Mouse (Mus musculus) stomach, embryonic 15.5 days (tissue): ENCODE data around the gene Tgif1. TPM values are rescaled to one million over a fixed set of nuclear protein-coding genes. Genes with fewer than 3 reads are reported as not detected.
"Not testable (repeated sequence)": the region's sequence is repeated elsewhere in the genome, so short reads cannot be mapped to it uniquely, and the experiment has no call there.

Source experiments
- ATAC-seq: fragments of 200-750 bp; cut with Nextera tagmentation; 2 replicates; pipeline ENCODE4 v1.8.0; 2017; ENCODE audit warnings: low read depth, moderate number of reproducible peaks, moderate TSS enrichment; ENCODE audit not compliant: insufficient read depth, low FRiP score
- H3K27ac ChIP-seq: fragments of 300-500 bp; sonication (generic); 2 replicates; pipeline ENCODE4 v1.5.1; 2015; ENCODE audit warnings: mild to moderate bottlenecking, inconsistent platforms
- H3K27me3 ChIP-seq: fragments of 300-500 bp; sonication (generic); replicated peaks from 2 replicates; pipeline ENCODE4 v1.6.1; 2015; ENCODE audit warnings: inconsistent platforms
- H3K36me3 ChIP-seq: fragments of 300-500 bp; sonication (generic); 2 replicates; pipeline ENCODE4 v1.6.1; 2015; ENCODE audit warnings: inconsistent platforms
- H3K4me1 ChIP-seq: fragments of 300-500 bp; sonication (generic); 2 replicates; pipeline ENCODE4 v1.6.1; 2015; ENCODE audit warnings: inconsistent platforms
- H3K4me2 ChIP-seq: fragments of 300-500 bp; sonication (generic); 2 replicates; pipeline ENCODE4 v1.6.1; 2015; ENCODE audit warnings: mild to moderate bottlenecking, inconsistent platforms
- H3K4me3 ChIP-seq: fragments of 300-500 bp; sonication (generic); replicated peaks from 2 replicates; pipeline ENCODE4 v1.5.1; 2015; ENCODE audit warnings: inconsistent platforms
- H3K9ac ChIP-seq: fragments of 300-500 bp; sonication (generic); 2 replicates; pipeline ENCODE4 v1.6.1; 2015; ENCODE audit warnings: inconsistent platforms
- H3K9me3 ChIP-seq: fragments of 300-500 bp; sonication (generic); 2 replicates; pipeline ENCODE4 v1.6.1; 2016; ENCODE audit warnings: inconsistent platforms
- WGBS: fragments of 180-500 bp; shearing (Covaris S2); methylation state at CpG from one replicate; pipeline ENCODE4 v1.1.7; 2015; 5-methylcytosine and 5-hydroxymethylcytosine counted together
- polyA plus RNA-seq: library from polyadenylated mRNA; unstranded; fragments of >200 nt; fragmentation: Nextera tagmentation; extraction: Ambion mirVana; gene quantifications from 2 replicates; pipeline ENCODE4 v1.2.1, GENCODE M21; 2015

The Tgif1 gene
- polyA plus RNA-seq, 1 experiment from 2014 or later = 60.7 TPM

DNA sequence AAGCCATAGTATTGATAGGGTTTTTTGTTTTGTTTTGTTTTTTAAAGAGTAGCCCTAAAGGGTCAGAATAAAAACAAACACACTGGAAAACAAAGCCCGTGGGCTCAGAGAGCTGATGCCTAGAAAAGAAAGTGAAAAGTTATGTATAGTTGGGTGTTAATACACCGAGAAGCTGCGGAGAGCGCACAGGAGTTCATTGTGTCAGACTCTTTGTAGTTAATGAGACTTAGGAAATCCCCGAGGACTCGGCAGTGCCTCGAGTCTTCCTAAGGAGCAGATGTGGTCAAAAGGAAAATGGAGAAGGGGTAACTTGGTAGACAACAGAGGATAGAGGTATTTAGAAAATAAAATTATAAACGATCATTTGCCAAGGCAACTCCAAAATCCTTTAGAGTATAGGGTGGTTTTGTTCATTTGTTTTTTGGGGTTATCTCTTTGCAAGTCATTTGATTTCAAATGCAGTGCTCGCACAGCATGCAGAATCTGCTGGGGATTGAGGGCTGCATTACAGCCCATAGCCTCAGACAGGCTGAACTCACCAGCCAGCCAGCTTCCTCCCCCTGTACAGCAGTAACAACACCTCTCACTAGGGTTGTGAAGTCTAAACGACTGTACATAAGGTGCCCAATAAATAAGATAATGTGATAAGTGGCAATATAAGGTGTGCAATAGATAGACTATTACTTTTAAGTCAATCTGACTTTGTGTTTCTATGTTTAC lies 18.1 kb downstream of the Tgif1 start:
- Histone ChIP-seq H3K4me1 (no peaks in the 10 kb centered on the region; the same call in 1 of the 2 replicates), H3K27ac (peak overlapping the region; percentile 38; the same call in 1 of the 2 replicates), H3K4me3 (peak overlapping the region; percentile 37), H3K27me3 (no peaks in the 10 kb centered on the region), H3K9me3 (no peaks in the 10 kb centered on the region), H3K36me3 (peaks cover 10% of the 10 kb centered on the region; the same call in 1 of the 2 replicates), H3K4me2 (peak overlapping the region; percentile 70), H3K9ac (no peak overlapping the region; the same call in 1 of the 2 replicates)
- no peak for ATAC-seq
- 9% methylated on average over 10 of the region's 10 CpGs for WGBS

DNA sequence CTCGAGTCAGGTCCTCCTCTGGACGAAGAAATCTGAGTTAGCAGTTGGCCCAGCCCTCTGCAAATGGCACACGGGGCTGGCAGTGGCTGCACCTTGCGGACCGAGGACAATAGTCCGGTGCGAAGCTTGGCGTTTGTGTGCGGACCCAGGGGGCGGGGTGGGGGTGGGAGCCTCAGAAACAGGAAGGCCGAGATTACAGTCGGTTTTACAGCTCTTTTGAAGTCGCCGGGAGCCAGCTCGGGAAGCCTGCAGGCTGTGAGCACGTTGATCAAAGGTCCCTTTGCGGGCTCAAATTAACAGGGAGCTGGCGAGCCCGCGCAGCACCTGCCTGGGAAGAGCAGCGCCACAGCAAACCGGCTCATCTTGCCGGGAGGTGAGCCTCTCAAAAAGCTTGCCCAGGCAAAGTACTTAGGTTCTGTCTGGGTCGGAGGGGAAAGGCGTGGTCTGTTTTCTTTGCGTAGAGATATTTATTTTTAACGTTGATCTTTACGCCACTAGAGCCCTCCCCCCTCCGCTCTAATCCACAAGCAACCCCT lies 18.8 kb downstream of the Tgif1 start:
- no peak overlapping the region for H3K9ac ChIP-seq
- H3K36me3 ChIP-seq = peaks cover 10% of the 10 kb centered on the region; the same call in 1 of the 2 replicates
- peak overlapping the region; percentile 38; the same call in 1 of the 2 replicates for H3K27ac ChIP-seq
- peak; percentile 50 for ATAC-seq
- H3K27me3 ChIP-seq = no peaks in the 10 kb centered on the region
- no peaks in the 10 kb centered on the region; the same call in 1 of the 2 replicates for H3K4me1 ChIP-seq
- 1% methylated on average over 29 of the region's 29 CpGs for WGBS
- peak overlapping the region; percentile 70 for H3K4me2 ChIP-seq
- peak overlapping the region; percentile 37 for H3K4me3 ChIP-seq
- H3K9me3 ChIP-seq = no peaks in the 10 kb centered on the region

DNA sequence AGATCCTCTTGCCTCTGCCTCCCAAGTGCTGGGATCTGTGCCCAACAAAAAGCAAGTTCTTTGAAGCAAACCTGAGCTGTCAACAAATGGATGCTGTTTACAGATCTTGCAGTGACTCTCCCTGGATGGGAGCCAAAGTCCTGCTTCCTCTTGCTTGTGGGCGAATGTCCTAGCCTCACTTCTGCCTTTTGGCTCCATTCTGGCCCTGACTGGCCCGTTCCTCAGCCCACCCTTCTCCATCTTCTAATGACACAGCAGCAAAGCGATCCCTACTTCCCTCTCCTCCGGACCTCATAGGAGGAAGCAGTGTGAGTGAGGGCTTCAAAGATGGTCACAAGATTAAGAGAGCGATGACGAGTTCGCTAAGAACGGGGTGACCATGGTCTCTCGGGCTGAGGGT lies 20.8 kb downstream of the Tgif1 start:
- Histone ChIP-seq H3K4me3 (no peak overlapping the region), H3K4me1 (no peaks in the 10 kb centered on the region; the same call in 1 of the 2 replicates), H3K9me3 (no peaks in the 10 kb centered on the region), H3K36me3 (0 out of 2 replicates have a peak, but pooled peaks cover 4% of the 10 kb centered on the region), H3K27me3 (no peaks in the 10 kb centered on the region), H3K27ac (no peak overlapping the region), H3K9ac (no peak overlapping the region), H3K4me2 (no peak overlapping the region)
- 83% methylated on average over 9 of the region's 9 CpGs for WGBS
- ATAC-seq = no peak

DNA sequence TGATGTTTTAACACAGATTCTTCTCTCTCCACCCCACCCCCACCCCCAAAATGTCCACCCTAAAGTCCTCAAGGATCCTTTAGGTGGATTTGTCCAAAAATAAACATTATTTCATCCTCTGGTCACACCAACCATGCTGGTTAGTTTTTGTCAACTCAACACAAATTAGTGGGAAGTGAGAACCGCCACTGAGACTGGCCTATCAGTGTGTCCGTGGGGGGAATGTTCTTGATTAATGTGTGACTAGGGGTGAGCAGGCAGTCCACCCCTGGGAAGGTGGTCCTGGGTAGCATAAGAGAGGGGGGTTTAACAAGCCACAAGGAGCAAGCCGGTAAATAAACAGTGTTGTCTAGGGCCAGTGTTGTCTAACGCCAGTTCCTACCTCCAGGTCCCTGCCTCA lies 21.8 kb downstream of the Tgif1 start:
- 53% methylated on average over 4 of the region's 4 CpGs for WGBS
- Histone ChIP-seq H3K4me3 (no peak overlapping the region), H3K27ac (no peak overlapping the region), H3K27me3 (no peaks in the 10 kb centered on the region), H3K9me3 (no peaks in the 10 kb centered on the region), H3K4me1 (no peaks in the 10 kb centered on the region; the same call in 1 of the 2 replicates), H3K4me2 (no peak overlapping the region), H3K36me3 (0 out of 2 replicates have a peak, but pooled peaks cover 4% of the 10 kb centered on the region), H3K9ac (no peak overlapping the region)
- ATAC-seq = no peak

DNA sequence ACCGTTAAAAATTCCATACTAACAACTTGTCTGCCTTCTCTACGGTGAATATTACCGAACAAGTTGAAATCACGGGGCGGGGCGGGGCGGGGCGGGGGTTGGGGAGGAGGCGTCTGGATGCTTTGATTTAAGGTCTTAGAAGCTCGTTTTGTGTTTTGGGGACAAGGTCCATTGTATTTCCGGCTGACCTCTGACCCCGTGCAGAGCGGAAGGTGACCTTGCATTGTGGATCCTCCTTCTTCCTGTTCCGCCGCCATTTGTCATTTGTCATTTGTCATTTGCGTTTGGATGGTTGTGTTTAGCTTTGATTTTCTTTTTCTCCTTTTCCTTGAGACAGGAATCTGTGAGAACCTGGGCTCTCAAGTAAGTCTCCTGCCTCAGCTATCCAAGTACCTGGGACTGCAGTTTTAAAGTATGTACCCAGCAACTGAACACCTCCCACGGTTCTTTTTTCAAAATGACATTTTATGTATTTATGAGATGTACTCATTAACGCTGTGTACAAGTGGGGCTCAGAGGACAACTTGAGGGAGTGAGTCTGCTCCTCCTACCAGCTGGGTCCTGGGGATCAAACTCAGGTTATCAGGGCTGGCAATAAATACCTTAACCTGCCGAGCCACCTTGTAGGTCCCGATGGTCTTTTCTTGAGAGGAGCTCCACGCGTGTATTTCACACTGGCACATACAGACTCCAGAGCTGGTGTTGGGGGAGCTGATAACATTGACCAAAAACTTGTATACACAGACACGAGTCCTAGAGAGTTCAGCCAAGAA lies 23.2 kb downstream of the Tgif1 start:
- no peaks in the 10 kb centered on the region for H3K9me3 ChIP-seq
- 76% methylated on average over 23 of the region's 23 CpGs for WGBS
- no peaks in the 10 kb centered on the region for H3K4me1 ChIP-seq
- no peak overlapping the region for H3K4me3 ChIP-seq
- H3K27me3 ChIP-seq = no peaks in the 10 kb centered on the region
- no peak overlapping the region for H3K27ac ChIP-seq
- H3K4me2 ChIP-seq = no peak overlapping the region
- H3K36me3 ChIP-seq = 0 out of 2 replicates have a peak, but pooled peaks cover 4% of the 10 kb centered on the region
- no peak overlapping the region for H3K9ac ChIP-seq
- no peak for ATAC-seq

DNA sequence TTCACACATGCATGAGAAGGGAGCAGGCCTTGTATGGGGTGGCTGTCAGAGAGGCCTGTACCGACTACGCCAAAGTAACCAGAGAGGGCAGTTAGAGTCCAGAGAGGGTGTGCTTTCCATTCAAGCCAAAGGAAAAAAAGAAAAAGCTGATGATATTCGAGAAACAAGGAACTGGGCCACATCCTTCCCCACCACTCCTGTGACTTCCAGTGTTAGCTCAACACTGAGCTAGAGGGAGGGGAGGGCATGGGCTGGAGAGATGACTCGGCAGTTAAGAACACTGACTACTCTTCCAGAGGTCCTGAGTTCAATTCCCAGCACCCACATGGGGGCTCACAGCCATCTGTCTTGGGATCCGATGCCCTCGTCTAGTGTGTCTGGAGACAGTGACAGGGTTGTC lies 24.1 kb downstream of the Tgif1 start:
- 79% methylated on average over 6 of the region's 6 CpGs for WGBS
- Histone ChIP-seq H3K4me2 (no peak overlapping the region), H3K9me3 (no peaks in the 10 kb centered on the region), H3K27ac (no peak overlapping the region), H3K27me3 (no peaks in the 10 kb centered on the region), H3K36me3 (0 out of 2 replicates have a peak, but pooled peaks cover 4% of the 10 kb centered on the region), H3K4me1 (no peaks in the 10 kb centered on the region), H3K9ac (no peak overlapping the region), H3K4me3 (no peak overlapping the region)
- ATAC-seq = no peak

DNA sequence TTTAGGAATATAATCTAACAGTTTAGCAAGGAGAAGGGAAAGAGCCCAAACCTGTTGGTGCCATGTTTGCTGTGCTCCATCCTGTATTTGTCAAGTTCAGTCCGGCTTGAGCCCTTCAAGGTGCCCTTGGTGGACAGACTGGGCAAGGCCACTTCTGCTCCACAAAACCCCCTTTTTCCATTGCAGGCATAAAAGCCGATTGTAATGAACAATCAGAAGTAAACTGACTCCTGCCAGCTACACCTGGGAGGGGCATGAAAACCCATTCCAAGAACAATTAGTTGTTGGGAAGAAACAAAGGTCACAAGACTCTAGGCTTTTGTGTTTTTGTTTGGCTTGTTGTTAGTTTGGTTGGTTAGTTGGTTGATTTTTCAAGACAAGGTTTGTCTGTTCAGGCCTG lies 24.8 kb downstream of the Tgif1 start:
- ATAC-seq = no peak

DNA sequence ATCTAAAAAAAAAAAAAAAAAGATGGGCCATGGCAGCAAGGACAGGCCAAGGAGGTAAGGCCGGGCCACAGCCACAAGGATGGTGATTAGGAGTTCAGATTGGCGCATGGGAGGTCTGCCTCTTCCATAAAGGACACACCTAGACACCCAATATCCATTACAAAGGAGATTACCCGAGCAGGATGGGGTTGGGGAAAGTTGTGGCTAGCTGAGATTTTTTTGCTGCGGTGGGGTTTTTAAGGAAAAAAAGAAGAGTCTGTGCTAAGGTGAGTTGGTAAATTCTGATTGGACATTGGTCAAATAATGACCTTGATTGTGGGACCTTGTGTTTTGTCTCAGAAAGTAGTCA lies 25.2 kb downstream of the Tgif1 start:
- 84% methylated on average over 4 of the region's 4 CpGs for WGBS
- ATAC-seq = no peak
- H3K27ac ChIP-seq = no peak overlapping the region

More for the DNA sequence above, 24.8 kb downstream of the Tgif1 start:
- Histone ChIP-seq H3K27ac (no peak overlapping the region), H3K4me3 (no peak overlapping the region), H3K4me2 (no peak overlapping the region), H3K4me1 (no peaks in the 10 kb centered on the region), H3K27me3 (no peaks in the 10 kb centered on the region), H3K9ac (no peak overlapping the region), H3K36me3 (0 out of 2 replicates have a peak, but pooled peaks cover 4% of the 10 kb centered on the region), H3K9me3 (no peaks in the 10 kb centered on the region)
- 79% methylated on average over 2 of the region's 2 CpGs for WGBS

DNA sequence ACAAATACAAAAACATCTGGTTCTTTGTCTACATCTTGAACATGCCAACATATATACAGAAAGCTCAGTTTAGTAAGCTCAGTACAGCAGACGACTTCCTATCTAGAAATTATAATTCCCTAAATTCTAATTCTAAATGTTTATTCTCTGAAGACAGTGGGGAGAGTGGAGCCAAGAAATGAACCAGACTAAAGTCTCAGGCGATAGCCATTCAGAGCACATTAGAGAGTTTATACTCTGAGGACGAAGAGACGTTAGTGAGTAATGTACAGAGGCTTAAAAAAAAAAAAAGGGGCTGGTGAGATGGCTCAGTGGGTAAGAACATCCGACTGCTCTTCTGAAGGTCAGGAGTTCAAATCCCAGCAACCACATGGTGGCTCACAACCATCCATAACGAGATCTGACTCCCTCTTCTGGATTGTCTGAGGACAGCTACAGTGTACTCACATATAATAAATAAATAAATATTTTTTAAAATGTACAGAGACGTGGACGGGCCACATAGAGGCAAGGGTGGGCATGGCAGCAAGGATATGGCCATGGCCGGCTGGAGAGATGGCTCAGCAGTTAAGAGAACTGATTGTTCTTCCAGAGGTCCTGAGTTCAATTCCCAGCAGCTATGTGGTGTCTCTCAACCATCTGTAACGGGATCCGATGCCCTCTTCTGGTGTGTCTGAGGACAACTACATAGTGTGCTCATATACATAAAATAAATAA lies 25.7 kb downstream of the Tgif1 start:
- H3K4me3 ChIP-seq, H3K36me3 ChIP-seq, H3K27ac ChIP-seq, H3K4me1 ChIP-seq, H3K9me3 ChIP-seq, H3K4me2 ChIP-seq, H3K9ac ChIP-seq, H3K27me3 ChIP-seq: not testable (repeated sequence)
- WGBS = 62% methylated on average over 11 of the region's 11 CpGs
- ATAC-seq = 0 out of 2 replicates have a peak, but pooled peaks have one; percentile 24

More for the DNA sequence above, 25.2 kb downstream of the Tgif1 start:
- H3K4me2 ChIP-seq = no peak overlapping the region
- H3K4me3 ChIP-seq = no peak overlapping the region
- no peaks in the 10 kb centered on the region for H3K9me3 ChIP-seq
- no peaks in the 10 kb centered on the region for H3K27me3 ChIP-seq
- H3K36me3 ChIP-seq = 0 out of 2 replicates have a peak, but pooled peaks cover 4% of the 10 kb centered on the region
- H3K4me1 ChIP-seq = no peaks in the 10 kb centered on the region
- H3K9ac ChIP-seq = no peak overlapping the region

DNA sequence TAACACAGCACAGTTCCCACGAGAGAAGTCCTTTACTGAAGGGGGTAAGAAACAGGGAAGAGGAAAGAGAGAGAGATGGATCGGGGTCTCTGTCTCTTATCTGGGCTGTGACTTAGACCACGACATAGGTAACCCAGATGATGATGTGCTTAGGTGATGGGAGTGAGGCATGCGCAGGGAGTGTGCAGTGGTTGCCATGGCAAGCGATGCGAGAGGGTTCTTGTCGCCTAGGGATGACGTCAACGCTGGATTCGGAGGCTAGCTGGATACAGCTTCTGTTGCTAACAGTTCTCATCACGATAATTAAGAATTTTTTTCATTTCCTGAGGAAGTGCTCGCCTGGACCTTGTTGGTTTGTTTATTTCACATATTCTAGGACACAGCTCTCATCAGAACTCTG lies 27.1 kb downstream of the Tgif1 start:
- no peak for ATAC-seq
- H3K27me3 ChIP-seq = no peaks in the 10 kb centered on the region
- no peaks in the 10 kb centered on the region for H3K4me1 ChIP-seq
- H3K4me2 ChIP-seq = no peak overlapping the region
- WGBS = 82% methylated on average over 12 of the region's 12 CpGs
- H3K27ac ChIP-seq = no peak overlapping the region
- H3K4me3 ChIP-seq = no peak overlapping the region
- H3K9ac ChIP-seq = no peak overlapping the region
- H3K36me3 ChIP-seq = no peaks in the 10 kb centered on the region
- H3K9me3 ChIP-seq = no peaks in the 10 kb centered on the region

DNA sequence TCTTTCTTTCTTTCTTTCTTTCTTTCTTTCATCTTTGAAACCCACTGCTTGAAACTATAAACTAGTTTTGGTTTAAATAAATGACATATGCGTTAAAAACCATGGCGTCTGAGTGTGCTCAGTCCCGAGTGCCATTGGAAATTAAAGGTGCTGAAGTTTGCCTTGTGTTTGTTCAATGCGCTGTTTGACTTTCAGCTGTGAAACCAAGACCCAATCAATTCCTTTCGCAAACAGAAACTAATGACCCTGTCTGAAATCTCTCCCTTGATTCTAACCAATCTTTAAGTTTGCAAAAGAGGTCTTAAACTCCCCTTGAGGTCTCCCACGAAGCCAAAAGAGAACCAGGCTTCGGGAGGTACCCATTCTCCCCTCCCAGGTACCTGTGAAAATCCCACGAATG lies 30.3 kb downstream of the Tgif1 start:
- Histone ChIP-seq H3K4me3 (peak overlapping the region; percentile 14), H3K4me2 (peak overlapping the region; percentile 45), H3K27me3 (peaks cover 8% of the 10 kb centered on the region; the same call in 1 of the 2 replicates), H3K27ac (peak overlapping the region; percentile 51; the same call in 1 of the 2 replicates), H3K9me3 (no peaks in the 10 kb centered on the region), H3K4me1 (peaks cover 3% of the 10 kb centered on the region), H3K36me3 (no peaks in the 10 kb centered on the region), H3K9ac (no peak overlapping the region)
- 61% methylated on average over 8 of the region's 8 CpGs for WGBS
- no peak for ATAC-seq
